Mouse (Mus musculus): Measurements from ENCODE around the gene Rreb1.

Rreb1 gene

DNA sequence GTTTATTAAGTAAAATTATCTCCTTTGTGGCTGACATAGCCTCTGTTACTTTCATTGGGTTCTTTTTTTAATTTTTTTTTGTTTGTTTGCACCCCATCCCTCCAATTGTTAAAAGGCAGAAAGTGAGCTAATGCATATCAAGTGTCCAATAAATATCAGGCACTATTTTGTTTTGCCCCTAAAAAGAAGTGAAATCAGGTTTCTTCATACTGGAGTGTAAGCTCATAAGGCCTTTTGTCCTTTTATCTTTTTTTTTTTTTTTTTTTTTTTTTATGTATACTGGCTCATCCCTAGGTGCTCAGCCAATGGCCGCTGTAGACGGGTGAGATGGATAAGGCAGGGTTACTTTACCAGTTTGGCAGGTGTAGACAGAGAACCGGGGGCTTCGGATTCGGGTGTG is 70.2 kb downstream of the Rreb1 start:
- DNase-seq (ENCODE audit: extremely low spot score, low read depth, low spot score), result no peak

- DNase-seq (ENCODE audit: extremely low spot score, low read depth, low spot score), result no peak
Measured at GRCm38 (mm10) chr13:37851617-37852016, 73.4 kb downstream of the Rreb1 start.

DNA sequence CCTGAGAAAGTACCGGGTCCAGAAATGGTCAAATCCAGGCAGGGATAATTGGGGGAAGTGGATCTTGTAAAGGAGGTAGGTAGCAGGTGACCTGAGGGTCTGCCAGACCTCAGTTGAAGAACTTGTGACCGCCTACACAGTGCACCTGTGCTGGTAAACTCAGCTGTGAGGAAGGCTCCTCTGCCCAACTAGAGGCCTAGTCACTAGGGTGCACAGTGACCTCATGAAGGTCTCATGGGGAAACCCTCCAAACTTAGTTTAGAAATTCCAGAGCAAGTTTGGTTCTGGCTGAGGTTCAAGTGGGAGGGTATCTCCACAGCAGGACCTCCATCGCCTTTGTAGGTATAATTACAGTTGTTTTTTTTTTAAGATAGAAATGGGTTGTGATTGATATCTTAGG is 74.7 kb downstream of the Rreb1 start:
- no peak for DNase-seq (ENCODE audit: extremely low spot score, low read depth, low spot score)

DNA sequence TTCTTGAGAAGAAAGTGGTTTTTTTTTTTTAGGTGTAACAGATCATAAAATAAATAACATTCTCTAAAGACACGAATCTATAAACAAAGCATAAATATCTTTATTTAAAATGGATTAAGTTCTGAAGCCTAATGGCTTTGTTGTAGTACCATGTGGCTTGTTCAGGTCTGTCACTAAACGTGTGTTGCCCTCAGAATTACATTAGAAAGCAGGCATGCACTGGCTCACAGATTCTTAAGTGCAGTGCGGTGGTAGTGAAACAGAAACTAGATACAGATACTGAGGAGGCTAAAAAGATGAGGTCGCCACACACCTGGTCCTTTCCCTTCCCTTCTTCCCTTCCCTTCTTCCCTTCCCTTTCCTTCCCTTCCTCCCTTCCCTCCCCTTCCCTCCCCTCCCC is 75.2 kb downstream of the Rreb1 start:
- no peak for DNase-seq (ENCODE audit: extremely low spot score, low read depth, low spot score)

- DNase-seq (ENCODE audit: extremely low spot score, low read depth, low spot score), result no peak
Measured at GRCm38 (mm10) chr13:37854031-37854431, 75.8 kb downstream of the Rreb1 start.

DNA sequence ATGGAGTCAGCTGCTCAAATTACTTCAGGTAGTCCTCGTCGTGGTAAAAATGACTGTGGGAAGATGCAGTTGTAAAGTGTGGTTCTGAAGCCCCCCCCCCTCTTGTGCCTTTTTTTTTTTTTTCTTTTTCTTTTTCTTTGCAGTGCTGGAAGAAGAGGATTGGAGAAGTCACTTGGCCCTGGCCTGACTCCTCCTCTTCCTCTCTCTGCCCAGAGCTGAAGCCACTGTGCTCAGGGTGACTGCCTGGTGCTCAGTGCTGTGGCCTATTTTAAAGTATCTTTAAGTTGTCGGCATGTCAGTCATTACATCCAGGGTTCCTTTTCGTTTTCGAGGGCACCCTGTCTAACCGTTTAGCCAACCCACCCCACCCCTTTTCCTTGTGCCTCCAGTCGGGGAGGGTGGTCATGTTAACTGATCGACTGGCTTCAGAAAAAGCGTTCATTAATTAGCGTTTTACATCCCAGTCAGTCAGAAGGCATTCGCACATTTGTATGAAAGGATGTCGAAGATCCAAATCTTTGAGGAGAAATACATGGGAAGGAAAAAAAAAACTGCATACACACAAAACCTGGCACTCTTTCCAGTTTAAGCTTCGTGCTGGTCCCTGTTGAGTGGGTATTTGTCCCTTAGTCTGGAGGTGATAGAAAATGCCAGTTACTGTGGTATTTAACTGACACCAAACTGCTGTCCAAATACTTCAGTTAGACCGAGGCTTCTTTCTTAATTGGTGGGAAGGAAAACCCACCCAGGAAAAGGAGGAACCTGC is 76.4 kb downstream of the Rreb1 start:
- DNase-seq (ENCODE audit: extremely low spot score, low read depth, low spot score), result no peak

GRCm38 (mm10) chr13:37855221-37855757 is 77.1 kb downstream of the Rreb1 start:
- DNase-seq (ENCODE audit: extremely low spot score, low read depth, low spot score), result no peak

GRCm38 (mm10) chr13:37855765-37856164 is 77.6 kb downstream of the Rreb1 start:
- DNase-seq (ENCODE audit: extremely low spot score, low read depth, low spot score), result no peak

- DNase-seq (ENCODE audit: extremely low spot score, low read depth, low spot score), result no peak
Measured at GRCm38 (mm10) chr13:37856537-37856936, 78.3 kb downstream of the Rreb1 start.

- no peak for DNase-seq (ENCODE audit: extremely low spot score, low read depth, low spot score)
Measured at GRCm38 (mm10) chr13:37857284-37858065, 79.3 kb downstream of the Rreb1 start.

DNA sequence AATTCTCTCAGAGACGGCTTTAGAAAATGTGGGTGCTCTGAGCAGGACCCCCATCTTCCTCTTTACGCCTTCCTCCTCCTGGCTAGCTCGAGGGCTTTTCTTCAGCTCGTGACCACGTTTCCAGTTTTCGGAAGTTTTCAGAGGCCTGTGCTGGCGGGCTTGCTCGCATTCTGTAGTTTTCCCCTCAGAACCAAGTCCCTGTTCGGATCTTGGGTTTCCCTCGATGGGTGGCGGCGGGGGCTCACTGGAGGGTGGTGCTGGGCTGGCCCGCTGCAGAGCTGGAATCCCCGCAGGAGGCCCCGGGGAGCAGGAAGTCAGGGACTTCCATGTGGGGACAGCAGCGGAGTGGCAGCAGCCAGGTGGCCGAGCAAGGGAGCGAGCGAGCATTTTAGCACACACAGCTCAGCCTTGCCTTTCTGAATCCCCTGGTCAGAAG is 79.9 kb downstream of the Rreb1 start:
- DNase-seq (ENCODE audit: extremely low spot score, low read depth, low spot score), result no peak

GRCm38 (mm10) chr13:37858508-37858907 is 80.3 kb downstream of the Rreb1 start:
- DNase-seq (ENCODE audit: extremely low spot score, low read depth, low spot score), result no peak

- no peak for DNase-seq (ENCODE audit: extremely low spot score, low read depth, low spot score)
Measured at GRCm38 (mm10) chr13:37859782-37860181, 81.6 kb downstream of the Rreb1 start.

- no peak for DNase-seq (ENCODE audit: extremely low spot score, low read depth, low spot score)
Measured at GRCm38 (mm10) chr13:37860204-37860603, 82.0 kb downstream of the Rreb1 start.

DNA sequence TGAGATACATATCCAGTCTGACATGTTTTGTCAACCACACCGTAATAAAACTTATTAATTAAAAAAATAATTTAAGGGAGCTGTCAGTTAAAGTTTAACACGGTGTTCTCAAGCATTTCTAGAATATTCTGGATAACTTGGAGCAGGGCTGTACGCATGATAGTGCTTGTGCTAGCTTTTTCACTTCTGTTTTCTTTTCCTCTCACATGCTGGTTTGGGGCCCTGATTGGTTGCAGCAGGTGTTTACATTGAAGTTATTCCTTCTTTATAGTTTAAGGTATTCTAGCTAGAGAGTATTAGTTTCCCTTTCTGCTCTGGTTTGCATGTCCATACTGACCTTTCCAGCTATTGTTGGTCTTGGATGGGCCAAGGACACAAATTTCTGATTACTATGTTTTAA is 82.6 kb downstream of the Rreb1 start:
- no peak for DNase-seq (ENCODE audit: extremely low spot score, low read depth, low spot score)

GRCm38 (mm10) chr13:37862492-37862891 is 84.3 kb downstream of the Rreb1 start:
- no peak for DNase-seq (ENCODE audit: extremely low spot score, low read depth, low spot score)

DNA sequence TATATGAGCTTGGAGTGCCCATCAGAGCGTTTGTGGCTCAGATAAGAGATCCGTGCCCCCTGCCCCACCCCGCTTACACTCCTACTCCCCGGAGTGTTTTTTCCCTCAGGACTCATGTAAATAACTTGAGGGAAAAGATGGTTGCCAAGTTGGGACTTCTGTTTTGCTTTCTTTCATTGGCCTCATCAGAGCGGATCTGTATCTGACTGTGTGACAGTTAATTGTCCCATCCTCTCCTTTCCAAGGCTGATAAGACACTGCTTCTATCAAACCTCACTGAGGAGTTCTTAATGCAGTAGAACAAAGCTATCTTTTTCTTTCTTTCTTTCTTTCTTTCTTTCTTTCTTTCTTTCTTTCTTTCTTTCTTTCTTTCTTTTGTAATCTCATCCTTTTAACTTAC is 85.4 kb downstream of the Rreb1 start:
- DNase-seq (ENCODE audit: extremely low spot score, low read depth, low spot score), result no peak

DNA sequence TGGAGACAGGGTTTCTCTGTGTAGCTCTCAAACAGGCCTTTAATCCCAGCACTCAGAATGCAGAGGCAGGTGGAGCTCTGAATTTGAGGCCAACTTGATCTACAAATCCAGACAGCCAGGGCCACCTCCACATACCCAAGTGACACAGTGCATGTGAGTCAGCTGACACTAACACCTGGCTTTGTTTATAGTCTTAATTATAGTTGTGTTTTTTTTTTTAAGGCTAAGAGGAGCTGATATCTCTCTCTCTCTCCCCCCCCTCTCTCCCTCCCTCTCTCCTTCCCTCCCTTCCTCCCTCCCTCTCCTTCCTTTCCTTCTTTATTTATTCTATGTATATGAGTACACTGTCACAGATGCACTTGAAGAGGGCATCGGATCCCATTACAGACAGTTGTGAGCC is 86.5 kb downstream of the Rreb1 start:
- no peak for DNase-seq (ENCODE audit: extremely low spot score, low read depth, low spot score)

GRCm38 (mm10) chr13:37866296-37866695 is 88.1 kb downstream of the Rreb1 start:
- no peak for DNase-seq (ENCODE audit: extremely low spot score, low read depth, low spot score)

- DNase-seq (ENCODE audit: extremely low spot score, low read depth, low spot score), result no peak
Measured at GRCm38 (mm10) chr13:37866846-37867245, 88.6 kb downstream of the Rreb1 start.

GRCm38 (mm10) chr13:37870118-37870908 is 92.1 kb downstream of the Rreb1 start:
- no peak for DNase-seq (ENCODE audit: extremely low spot score, low read depth, low spot score)

Measured in hindlimb bud, embryonic 11.5 days (tissue).